Mouse (Mus musculus) erythroblast, embryonic 14.5 days (primary cell): ENCODE data around the gene Efcab2. TPM values are rescaled to one million over a fixed set of nuclear protein-coding genes. Genes with fewer than 3 reads are reported as not detected.
A peak's percentile ranks its signal among the peaks of the same experiment; 100 is the strongest.

ENCODE experiments used
- H3K27me3 ChIP-seq: 2 replicates; pipeline ENCODE4 v1.6.1; 2012; ENCODE audit warnings: inconsistent platforms; ENCODE audit not compliant: control insufficient read depth
- H3K36me3 ChIP-seq: 2 replicates; pipeline ENCODE4 v1.6.1; 2012; ENCODE audit warnings: mild to moderate bottlenecking, inconsistent platforms; ENCODE audit not compliant: control insufficient read depth
- H3K4me1 ChIP-seq: 2 replicates; pipeline ENCODE4 v1.6.1; 2012; ENCODE audit warnings: inconsistent platforms; ENCODE audit not compliant: control insufficient read depth
- H3K4me3 ChIP-seq: replicated peaks from 2 replicates; pipeline ENCODE3; 2012; ENCODE audit warnings: moderate library complexity, mild to moderate bottlenecking, inconsistent platforms
- H3K9me3 ChIP-seq: 2 replicates; pipeline ENCODE4 v1.6.1; 2012; ENCODE audit warnings: low read length, inconsistent platforms, mixed read lengths; ENCODE audit not compliant: control insufficient read depth
- GATA1 ChIP-seq: IDR thresholded peaks from 2 replicates; pipeline ENCODE4 v1.6.1; 2012; ENCODE audit warnings: low read length, inconsistent platforms, mixed read lengths
- TAL1 ChIP-seq: IDR thresholded peaks from 3 replicates; pipeline ENCODE4 v1.6.1; 2012; ENCODE audit warnings: low read length, inconsistent platforms, mixed read lengths
- polyA plus RNA-seq: library from polyadenylated mRNA; stranded (reverse); fragments of >175 nt; gene quantifications from 2 replicates; pipeline ENCODE4 v1.2.3, GENCODE M21; 2012

The Efcab2 gene
- polyA plus RNA-seq, 1 experiment: 0.06 TPM

GRCm38 (mm10) chr1:178423662-178424061 lies 17.8 kb downstream of the Efcab2 start:
- Histone ChIP-seq H3K9me3 (no peaks in the 10 kb centered on the region), H3K4me1 (peaks cover 6% of the 10 kb centered on the region), H3K4me3 (no peak overlapping the region), H3K36me3 (no peaks in the 10 kb centered on the region), H3K27me3 (no peaks in the 10 kb centered on the region)
- TF ChIP-seq GATA1: no peak
- no peak for TF ChIP-seq TAL1

DNA sequence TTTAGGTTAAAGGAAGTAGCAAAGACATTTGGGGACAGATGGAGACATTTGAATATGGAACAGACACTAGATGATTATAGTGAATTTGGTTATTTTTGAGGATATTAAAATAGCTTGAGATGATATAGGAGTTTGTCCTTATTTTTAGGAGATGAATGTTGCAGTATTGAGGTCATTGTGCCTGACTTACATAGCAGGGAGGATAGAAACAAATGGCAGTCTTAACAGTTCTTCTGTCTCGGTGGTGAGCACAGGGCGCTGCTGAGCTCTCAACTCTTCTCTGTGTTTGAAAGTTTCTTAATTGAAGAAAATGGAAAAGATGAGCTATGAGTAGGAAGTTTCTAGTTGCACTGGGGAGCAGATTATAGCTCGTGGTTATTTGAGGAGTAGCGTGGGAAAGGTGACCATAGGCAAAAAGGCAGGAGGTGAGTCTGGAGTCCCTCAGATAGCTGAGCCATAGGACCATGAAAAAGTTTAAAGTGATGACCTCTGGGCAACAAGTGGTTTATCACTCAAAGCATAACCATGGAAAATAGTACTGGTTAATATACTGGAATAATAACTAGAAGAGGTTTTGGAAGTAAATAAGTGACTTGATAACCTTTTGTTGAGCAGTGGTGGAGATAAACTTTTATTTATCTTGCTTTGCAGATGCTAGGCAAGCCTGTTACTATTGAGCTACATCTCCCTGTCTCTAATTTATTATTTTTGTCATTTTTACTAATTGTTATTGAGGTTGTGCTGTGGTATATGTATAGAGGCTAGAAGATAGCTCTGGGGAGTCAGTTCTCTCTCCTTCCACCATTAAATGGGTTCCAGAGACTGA lies 25.9 kb downstream of the Efcab2 start:
- H3K4me3 ChIP-seq: no peak overlapping the region
- peaks cover 34% of the 10 kb centered on the region for H3K4me1 ChIP-seq
- TF ChIP-seq TAL1: no peak
- H3K9me3 ChIP-seq: no peaks in the 10 kb centered on the region
- no peaks in the 10 kb centered on the region for H3K36me3 ChIP-seq
- H3K27me3 ChIP-seq: no peaks in the 10 kb centered on the region

DNA sequence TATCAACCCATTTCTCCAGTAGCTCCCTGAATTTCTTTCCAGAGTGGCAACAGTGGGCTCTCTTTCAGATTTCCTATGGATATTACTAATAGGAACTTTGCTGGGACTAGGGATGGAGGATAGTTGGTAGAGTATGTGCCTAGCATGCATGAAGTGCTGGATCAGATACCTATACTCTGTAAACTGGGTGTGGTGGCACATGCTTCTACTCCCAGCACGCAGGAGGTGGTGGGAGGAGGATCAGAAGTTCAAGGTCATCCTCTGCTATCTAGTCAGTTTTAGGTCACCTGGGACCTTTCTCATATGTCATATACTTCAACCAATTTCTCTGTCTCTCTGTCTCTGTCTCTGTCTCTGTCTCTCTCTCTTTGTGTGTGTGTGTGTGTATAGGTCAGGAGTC lies 27.7 kb downstream of the Efcab2 start:
- Histone ChIP-seq H3K27me3 (no peaks in the 10 kb centered on the region), H3K36me3 (no peaks in the 10 kb centered on the region), H3K4me1 (peaks cover 34% of the 10 kb centered on the region), H3K9me3 (no peaks in the 10 kb centered on the region), H3K4me3 (no peak overlapping the region)
- no peak for TF ChIP-seq TAL1
- TF ChIP-seq GATA1: no peak

- Histone ChIP-seq H3K27me3 (no peaks in the 10 kb centered on the region), H3K4me3 (no peak overlapping the region), H3K36me3 (peaks cover 2% of the 10 kb centered on the region; the same call in 1 of the 2 replicates), H3K9me3 (no peaks in the 10 kb centered on the region), H3K4me1 (peaks cover 30% of the 10 kb centered on the region)
- no peak for TF ChIP-seq TAL1
- TF ChIP-seq GATA1: no peak
Observed at GRCm38 (mm10) chr1:178444407-178444806, 38.5 kb downstream of the Efcab2 start.

- TF ChIP-seq GATA1 (no peak), TAL1 (no peak)
- H3K4me3 ChIP-seq: no peak overlapping the region
- peaks cover 30% of the 10 kb centered on the region for H3K4me1 ChIP-seq
- H3K36me3 ChIP-seq: peaks cover 2% of the 10 kb centered on the region; the same call in 1 of the 2 replicates
- no peaks in the 10 kb centered on the region for H3K9me3 ChIP-seq
- H3K27me3 ChIP-seq: no peaks in the 10 kb centered on the region
Observed at GRCm38 (mm10) chr1:178447036-178447435, 41.2 kb downstream of the Efcab2 start.

- TF ChIP-seq TAL1 (no peak), GATA1 (no peak)
- Histone ChIP-seq H3K9me3 (no peaks in the 10 kb centered on the region), H3K36me3 (peaks cover 2% of the 10 kb centered on the region; the same call in 1 of the 2 replicates), H3K27me3 (no peaks in the 10 kb centered on the region), H3K4me1 (peaks cover 30% of the 10 kb centered on the region), H3K4me3 (peak overlapping the region; percentile 5)
Observed at GRCm38 (mm10) chr1:178448271-178448744, 42.4 kb downstream of the Efcab2 start.

DNA sequence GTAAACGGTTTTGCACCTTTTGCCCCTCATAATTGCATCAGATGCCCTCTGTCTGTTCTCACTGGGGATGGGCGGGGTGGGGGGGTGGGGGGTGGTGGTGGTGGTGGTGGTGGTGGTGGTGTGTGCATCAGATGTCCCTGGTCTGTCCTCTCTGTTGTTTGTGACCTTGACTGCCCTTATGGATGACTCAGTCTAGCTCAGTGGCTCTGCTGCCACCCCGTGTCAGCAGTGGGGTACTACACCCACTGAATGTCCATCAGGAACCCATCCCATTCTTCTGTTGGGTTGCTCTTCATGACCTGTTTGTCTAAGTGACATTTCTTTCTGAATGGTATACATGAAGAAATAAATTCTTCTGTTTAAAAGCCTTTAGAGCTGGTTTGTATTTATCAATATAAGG lies 43.3 kb downstream of the Efcab2 start:
- peaks cover 31% of the 10 kb centered on the region for H3K4me1 ChIP-seq
- TF ChIP-seq TAL1 (no peak), GATA1 (no peak)
- H3K27me3 ChIP-seq: no peaks in the 10 kb centered on the region
- no peaks in the 10 kb centered on the region for H3K9me3 ChIP-seq
- H3K4me3 ChIP-seq: no peak overlapping the region
- peaks cover 2% of the 10 kb centered on the region; the same call in 1 of the 2 replicates for H3K36me3 ChIP-seq

DNA sequence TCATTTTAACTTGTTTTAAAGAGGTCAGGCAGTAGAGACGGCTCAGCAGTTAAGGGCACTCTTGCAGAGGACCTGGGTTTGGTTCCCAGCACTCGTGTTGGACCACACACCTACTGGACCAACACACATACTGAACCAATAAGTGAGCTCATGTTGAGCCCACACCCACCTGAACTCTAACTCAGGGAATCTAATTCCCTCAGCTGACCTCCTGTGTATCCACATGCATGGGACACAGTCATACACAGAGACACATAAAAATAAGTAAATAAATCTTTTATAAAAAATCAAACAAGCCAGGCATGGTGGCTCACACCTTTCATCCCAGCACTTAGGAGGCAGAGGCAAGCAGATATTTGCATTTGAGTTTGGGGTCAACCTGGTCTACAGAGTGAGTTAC lies 44.0 kb downstream of the Efcab2 start:
- Histone ChIP-seq H3K27me3 (no peaks in the 10 kb centered on the region), H3K4me3 (no peak overlapping the region), H3K36me3 (peaks cover 2% of the 10 kb centered on the region; the same call in 1 of the 2 replicates), H3K4me1 (peaks cover 37% of the 10 kb centered on the region), H3K9me3 (no peaks in the 10 kb centered on the region)
- TF ChIP-seq GATA1 (no peak), TAL1 (no peak)

- Histone ChIP-seq H3K4me1 (peaks cover 13% of the 10 kb centered on the region; the same call in 1 of the 2 replicates), H3K4me3 (no peak overlapping the region), H3K36me3 (no peaks in the 10 kb centered on the region), H3K27me3 (no peaks in the 10 kb centered on the region), H3K9me3 (no peaks in the 10 kb centered on the region)
- TF ChIP-seq GATA1: no peak
- TF ChIP-seq TAL1: no peak
Observed at GRCm38 (mm10) chr1:178454125-178454524, 48.2 kb downstream of the Efcab2 start.

DNA sequence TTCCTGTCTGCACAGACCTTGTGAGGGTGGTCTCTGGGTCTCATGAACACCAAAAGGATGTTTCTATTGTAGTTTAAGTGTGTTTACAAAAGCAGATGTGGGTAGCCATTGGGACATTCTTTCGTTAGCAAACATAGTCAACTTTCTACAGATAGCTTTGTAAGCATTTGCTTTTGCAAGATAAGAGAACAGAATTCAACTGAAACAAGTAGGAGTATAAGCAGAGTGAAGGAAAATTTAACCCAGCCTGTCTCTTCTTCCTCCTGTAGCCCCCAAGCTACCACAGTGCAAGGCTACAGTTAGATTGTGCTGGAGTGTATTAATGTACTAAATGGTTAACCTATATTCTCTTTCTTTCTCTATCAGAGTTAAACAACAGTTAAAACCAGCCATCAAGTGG lies 49.2 kb downstream of the Efcab2 start:
- H3K4me3 ChIP-seq: no peak overlapping the region
- no peaks in the 10 kb centered on the region for H3K9me3 ChIP-seq
- peaks cover 13% of the 10 kb centered on the region; the same call in 1 of the 2 replicates for H3K4me1 ChIP-seq
- TF ChIP-seq TAL1: no peak
- H3K27me3 ChIP-seq: no peaks in the 10 kb centered on the region
- no peaks in the 10 kb centered on the region for H3K36me3 ChIP-seq
